Mouse (Mus musculus) myocyte (in vitro differentiated cells): ENCODE measurements around the gene Taok2.

ENCODE experiments used
- CEBPB ChIP-seq: IDR thresholded peaks from 2 replicates; pipeline ENCODE4 v1.6.1; 2011; ENCODE audit warnings: mild to moderate bottlenecking, moderate library complexity; ENCODE audit not compliant: poor library complexity, insufficient read depth, severe bottlenecking
- E2F4 ChIP-seq: IDR thresholded peaks from one replicate; pipeline ENCODE4 v1.6.1; 2011; ENCODE audit warnings: mild to moderate bottlenecking, control low read depth, moderate library complexity; ENCODE audit not compliant: insufficient read depth
- MAX ChIP-seq: IDR thresholded peaks from one replicate; pipeline ENCODE4 v1.6.1; 2011; ENCODE audit warnings: low read depth, mild to moderate bottlenecking, control low read depth
- MYOD1 ChIP-seq, 3 experiments: IDR thresholded peaks; one replicate each; pipeline ENCODE4 v1.6.1; 2011; ENCODE audit warnings: control low read depth in 2 of 3, low read depth in 2 of 3, mild to moderate bottlenecking in 2 of 3, moderate library complexity in 1 of 3; ENCODE audit not compliant: insufficient read length in 2 of 3, control insufficient read depth in 1 of 3
- MYOG ChIP-seq, 3 experiments: IDR thresholded peaks; one replicate each; pipeline ENCODE4 v1.6.1; 2011; ENCODE audit warnings: control low read depth in 2 of 3, low read depth in 2 of 3, mild to moderate bottlenecking in 2 of 3; ENCODE audit not compliant: insufficient read length in 2 of 3, control insufficient read depth in 1 of 3, insufficient read depth in 1 of 3
- POLR2A ChIP-seq: IDR thresholded peaks from one replicate; pipeline ENCODE4 v1.6.1; 2011; ENCODE audit warnings: low read depth, mild to moderate bottlenecking, control low read depth, moderate library complexity; ENCODE audit not compliant: insufficient read length
- POLR2AphosphoS2 ChIP-seq: IDR thresholded peaks from one replicate; pipeline ENCODE4 v1.6.1; 2011; ENCODE audit warnings: low read depth, control low read depth; ENCODE audit not compliant: insufficient read length
- REST ChIP-seq: IDR thresholded peaks from one replicate; pipeline ENCODE4 v1.6.1; 2011; ENCODE audit warnings: mild to moderate bottlenecking, control low read depth, moderate library complexity; ENCODE audit not compliant: insufficient read depth, insufficient read length
- SRF ChIP-seq: IDR thresholded peaks from one replicate; pipeline ENCODE4 v1.6.1; 2011; ENCODE audit warnings: low read depth; ENCODE audit not compliant: control insufficient read depth, insufficient read length
- TCF12 ChIP-seq: IDR thresholded peaks from one replicate; pipeline ENCODE4 v1.6.1; 2011; ENCODE audit warnings: mild to moderate bottlenecking, control low read depth; ENCODE audit not compliant: poor library complexity, insufficient read depth, severe bottlenecking
- TCF3 ChIP-seq: IDR thresholded peaks from one replicate; pipeline ENCODE4 v1.6.1; 2011; ENCODE audit warnings: low read depth, control low read depth; ENCODE audit not compliant: insufficient read length
- USF1 ChIP-seq: IDR thresholded peaks from one replicate; pipeline ENCODE4 v1.6.1; 2011; ENCODE audit warnings: low read depth, mild to moderate bottlenecking, control low read depth, moderate library complexity

DNA sequence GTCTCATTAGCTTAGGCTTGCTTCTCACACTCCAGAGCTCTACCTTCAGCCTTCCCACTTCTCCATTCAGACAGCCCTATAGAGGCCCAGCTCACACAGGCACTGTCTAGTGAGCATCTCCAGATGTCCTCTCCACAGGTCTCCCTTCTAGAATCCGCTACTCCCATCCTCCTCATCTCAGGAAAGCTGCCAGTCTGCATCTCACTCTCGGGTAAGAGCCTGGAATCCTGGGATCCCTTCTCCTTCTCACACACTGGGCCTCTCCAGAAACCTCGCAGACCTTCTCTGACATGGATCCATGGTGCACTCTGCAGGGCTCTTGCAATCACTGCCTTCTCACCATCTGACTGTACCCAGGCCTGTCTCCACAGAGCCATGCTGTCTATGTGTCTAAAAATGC lies 28.9 kb downstream of the Taok2 start:
- no peak for TF ChIP-seq MAX
- TF ChIP-seq TCF3: no peak
- no peak for TF ChIP-seq CEBPB
- no peak for TF ChIP-seq POLR2A
- TF ChIP-seq POLR2AphosphoS2: no peak
- no peak for TF ChIP-seq MYOD1 (IDR thresholded peaks at IDR 0.05; ENCODE audit: control insufficient read depth in 1 of 3, insufficient read length in 2 of 3, low read depth in 2 of 3)
- TF ChIP-seq TCF12: no peak
- TF ChIP-seq USF1: no peak
- TF ChIP-seq MYOG (IDR thresholded peaks at IDR 0.05; ENCODE audit: control insufficient read depth in 1 of 3, insufficient read depth in 1 of 3, insufficient read length in 2 of 3, low read depth in 2 of 3): no peak
- TF ChIP-seq SRF: no peak
- TF ChIP-seq E2F4: no peak
- no peak for TF ChIP-seq REST
